Mouse (Mus musculus): Measurements from ENCODE around the gene Klf11. TPM values are rescaled to one million over a fixed set of nuclear protein-coding genes. Genes with fewer than 3 reads are reported as not detected.

The Klf11 gene
- 22.8 and 29.9 TPM in 2 replicates for polyA plus RNA-seq (2012; rRNA removed)

DNA sequence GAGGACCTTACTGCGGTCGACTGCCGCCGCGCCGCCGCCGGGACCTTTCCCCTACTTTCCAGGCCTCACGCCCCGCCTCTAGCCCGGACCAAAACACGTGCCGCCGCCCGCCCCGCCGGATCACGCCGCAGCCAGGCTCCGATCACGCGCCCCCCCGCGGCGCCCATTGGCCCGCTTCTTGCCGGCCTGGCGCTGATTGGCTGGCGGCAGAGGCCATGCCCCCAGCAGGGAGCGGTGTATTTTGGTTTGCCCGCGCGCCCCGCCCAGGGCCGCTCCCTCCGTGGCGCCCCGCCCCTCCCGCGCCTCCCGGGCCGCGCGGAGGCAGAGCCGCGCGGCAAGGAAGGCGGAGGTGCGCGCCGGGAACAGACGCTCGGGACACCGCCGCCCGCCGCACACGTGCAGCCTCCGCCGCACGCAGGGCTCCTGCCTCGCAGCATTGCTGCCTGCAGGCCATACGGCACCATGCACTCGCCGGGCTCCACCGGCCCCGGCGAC, at the start of gene Klf11:
Gene Klf11 (plus strand): TSS at position 212 of the 495 bp plus-strand sequence.

GRCm38 (mm10) chr12:24681286-24682023, 30.4 kb downstream of the Klf11 start, which contains the start of gene Cys1:
Gene Cys1 (minus strand): TSS chr12:24681813.

DNA sequence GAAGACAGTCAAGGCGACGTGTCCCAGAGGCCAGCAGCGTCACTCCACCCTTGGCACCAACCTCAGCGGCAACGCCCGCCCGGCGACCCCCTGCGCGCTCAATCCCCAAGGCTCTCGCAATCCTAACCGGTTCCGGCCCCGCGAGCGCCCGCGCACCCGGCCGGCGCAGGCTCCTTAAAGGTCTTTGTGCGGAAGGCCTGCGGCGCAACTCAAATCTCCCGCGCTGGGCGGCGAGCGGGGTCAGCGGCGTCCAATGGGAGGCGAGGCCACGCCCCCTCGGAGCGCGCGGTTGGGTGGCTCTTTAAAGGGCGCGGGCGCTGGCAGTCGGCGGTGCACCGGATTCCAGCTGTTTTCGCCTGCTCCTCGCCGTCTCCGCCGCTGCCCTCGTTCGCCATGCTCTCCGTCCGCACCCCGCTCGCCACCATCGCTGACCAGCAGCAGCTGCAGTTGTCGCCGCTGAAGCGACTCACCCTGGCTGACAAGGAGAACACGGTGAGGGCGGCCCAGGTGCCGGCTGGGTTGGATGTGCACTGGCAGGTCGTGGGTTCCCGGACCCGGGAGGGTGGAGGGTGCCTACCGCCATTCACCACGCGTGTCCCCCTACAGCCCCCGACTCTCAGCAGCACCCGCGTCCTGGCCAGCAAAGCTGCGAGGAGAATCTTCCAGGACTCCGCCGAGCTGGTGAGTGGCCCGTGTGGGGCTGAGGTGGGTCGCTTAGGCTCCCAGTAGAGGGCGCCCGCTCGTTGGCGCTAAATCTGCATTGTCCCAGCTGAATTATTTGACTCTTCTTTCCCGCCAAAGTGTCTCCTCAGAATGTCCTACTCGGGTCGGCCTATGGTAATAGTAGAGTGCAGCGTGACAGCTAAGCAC, 57.1 kb downstream of the Klf11 start, which contains the start of gene Rrm2:
Gene Rrm2 (plus strand): TSS at position 288 of the 870 bp plus-strand sequence.

Other genes with a start within 250 kb of the Klf11 start
- gene Taf1b, start 152.9 kb upstream of the Klf11 start, polyA plus RNA-seq (2012; rRNA removed), result 6.8 and 12.0 TPM in 2 replicates
- 0.97 and 1.0 TPM in 2 replicates for gene Grhl1, start 79.0 kb upstream of the Klf11 start, polyA plus RNA-seq (2012; rRNA removed)
- gene Cys1, start 30.5 kb downstream of the Klf11 start, polyA plus RNA-seq (2012; rRNA removed), result 10.4 and 11.2 TPM in 2 replicates
- gene Rrm2, start 57.0 kb downstream of the Klf11 start, polyA plus RNA-seq (2012; rRNA removed), result 6.6 and 9.0 TPM in 2 replicates
- 29.3 and 30.6 TPM in 2 replicates for gene Mboat2, start 179.6 kb downstream of the Klf11 start, polyA plus RNA-seq (2012; rRNA removed)